Mouse (Mus musculus) midbrain, embryonic 11.5 days (tissue): Measurements from ENCODE around the gene Mrpl54. TPM values are rescaled to one million over a fixed set of nuclear protein-coding genes. Genes with fewer than 3 reads are reported as not detected.

ENCODE experiments used
- ATAC-seq: fragments of 200-750 bp; cut with Nextera tagmentation; 2 replicates; pipeline ENCODE4 v1.8.0; 2017; ENCODE audit warnings: moderate TSS enrichment, moderate library complexity; ENCODE audit not compliant: low FRiP score
- DNase-seq: peaks from one replicate; pipeline ENCODE4 v3.0.0; 2015; ENCODE audit warnings: low spot score; ENCODE audit errors: missing footprints
- H3K27ac ChIP-seq: fragments of 300-500 bp; sonication (generic); 2 replicates; pipeline ENCODE4 v1.5.1; 2014; ENCODE audit warnings: low read depth, low read length
- H3K27me3 ChIP-seq: fragments of 300-500 bp; sonication (generic); 2 replicates; pipeline ENCODE4 v1.6.1; 2014; ENCODE audit warnings: mild to moderate bottlenecking, low read length, moderate library complexity, mixed read lengths; ENCODE audit not compliant: control insufficient read depth, insufficient read depth
- H3K36me3 ChIP-seq: fragments of 300-500 bp; sonication (generic); 2 replicates; pipeline ENCODE4 v1.6.1; 2014; ENCODE audit warnings: mild to moderate bottlenecking, low read length, moderate library complexity, mixed read lengths; ENCODE audit not compliant: control insufficient read depth, insufficient read depth
- H3K4me1 ChIP-seq: fragments of 300-500 bp; sonication (generic); 2 replicates; pipeline ENCODE4 v1.6.1; 2014; ENCODE audit warnings: low read length; ENCODE audit not compliant: control insufficient read depth, insufficient read depth
- H3K4me2 ChIP-seq: fragments of 300-500 bp; sonication (generic); 2 replicates; pipeline ENCODE4 v1.6.1; 2014; ENCODE audit warnings: mild to moderate bottlenecking, moderate library complexity
- H3K4me3 ChIP-seq: fragments of 300-500 bp; sonication (generic); 2 replicates; pipeline ENCODE4 v1.5.1; 2014; ENCODE audit warnings: low read depth, low read length
- H3K9ac ChIP-seq: fragments of 300-500 bp; sonication (generic); 2 replicates; pipeline ENCODE4 v1.6.1; 2014; ENCODE audit warnings: low read length
- H3K9me3 ChIP-seq: fragments of 300-500 bp; sonication (generic); 2 replicates; pipeline ENCODE4 v1.6.1; 2016; ENCODE audit warnings: low read length; ENCODE audit not compliant: control insufficient read depth
- WGBS: fragments of 180-500 bp; shearing (Covaris S2); extraction: QIAGEN DNeasy Blood & Tissue Kit; methylation state at CpG from one replicate; pipeline ENCODE4 v1.1.7; 2014; 5-methylcytosine and 5-hydroxymethylcytosine counted together
- polyA plus RNA-seq: library from polyadenylated mRNA; unstranded; fragments of >200 nt; fragmentation: Nextera tagmentation; extraction: Ambion mirVana; gene quantifications from 2 replicates; pipeline ENCODE4 v1.2.1, GENCODE M21; 2014

The Mrpl54 gene
- polyA plus RNA-seq, 1 experiment from 2014 or later: 205 TPM

- no peak overlapping the region for H3K27ac ChIP-seq
- no peak overlapping the region; the same call in 1 of the 2 replicates for H3K9ac ChIP-seq
- peaks cover 18% of the 10 kb centered on the region for H3K4me1 ChIP-seq
- H3K36me3 ChIP-seq: no peaks in the 10 kb centered on the region
- DNase-seq: no peak
- no peak overlapping the region for H3K4me2 ChIP-seq
- WGBS: 92% methylated on average over 17 of the region's 17 CpGs
- H3K9me3 ChIP-seq: no peaks in the 10 kb centered on the region
- H3K4me3 ChIP-seq: no peak overlapping the region
- ATAC-seq: no peak
- no peaks in the 10 kb centered on the region for H3K27me3 ChIP-seq
Observed at GRCm38 (mm10) chr10:81298369-81299100, 31.8 kb upstream of the Mrpl54 start.

- H3K27me3 ChIP-seq: no peaks in the 10 kb centered on the region
- H3K9me3 ChIP-seq: no peaks in the 10 kb centered on the region
- no peak overlapping the region for H3K9ac ChIP-seq
- no peaks in the 10 kb centered on the region for H3K36me3 ChIP-seq
- no peak overlapping the region for H3K4me2 ChIP-seq
- ATAC-seq: no peak
- no peak overlapping the region for H3K27ac ChIP-seq
- WGBS: 69% methylated on average over 10 of the region's 10 CpGs
- DNase-seq: no peak
- peaks cover 18% of the 10 kb centered on the region for H3K4me1 ChIP-seq
- no peak overlapping the region for H3K4me3 ChIP-seq
Observed at GRCm38 (mm10) chr10:81297845-81298244, 31.1 kb upstream of the Mrpl54 start.

DNA sequence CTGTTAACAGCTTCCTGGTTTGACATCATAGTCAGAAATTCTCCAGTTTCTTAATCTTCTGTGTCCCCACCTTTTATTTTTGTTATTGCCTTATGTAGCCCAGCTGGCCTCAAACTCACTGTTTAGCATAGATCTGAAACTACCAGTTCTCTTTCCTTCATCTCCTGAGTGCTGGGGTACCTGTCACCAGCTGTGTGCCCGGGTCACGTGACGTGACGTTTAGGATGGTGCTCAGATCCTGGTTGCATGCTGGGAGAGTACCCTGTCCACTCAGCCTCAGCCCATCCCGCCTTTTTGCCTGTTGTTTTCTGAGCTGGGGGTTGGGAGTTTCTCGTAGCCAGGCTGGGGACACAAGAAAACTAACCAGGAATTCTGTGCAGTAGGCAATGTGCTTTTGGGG lies 30.5 kb upstream of the Mrpl54 start:
- Histone ChIP-seq H3K4me3 (no peak overlapping the region), H3K4me2 (no peak overlapping the region), H3K4me1 (peaks cover 16% of the 10 kb centered on the region), H3K27ac (no peak overlapping the region), H3K9me3 (no peaks in the 10 kb centered on the region), H3K9ac (no peak overlapping the region), H3K36me3 (no peaks in the 10 kb centered on the region), H3K27me3 (no peaks in the 10 kb centered on the region)
- DNase-seq (no peak), ATAC-seq (no peak)
- WGBS: 85% methylated on average over 6 of the region's 6 CpGs

- no peak for ATAC-seq
- WGBS: 92% methylated on average over 6 of the region's 6 CpGs
- H3K4me2 ChIP-seq: no peak overlapping the region
Observed at GRCm38 (mm10) chr10:81295185-81295584, 28.5 kb upstream of the Mrpl54 start.

GRCm38 (mm10) chr10:81294442-81294841 lies 27.7 kb upstream of the Mrpl54 start:
- peak overlapping the region; percentile 64 for H3K4me2 ChIP-seq
- no peak overlapping the region for H3K27ac ChIP-seq
- WGBS: 77% methylated on average over 8 of the region's 8 CpGs
- H3K4me1 ChIP-seq: peaks cover 11% of the 10 kb centered on the region
- no peaks in the 10 kb centered on the region for H3K36me3 ChIP-seq
- H3K9me3 ChIP-seq: no peaks in the 10 kb centered on the region
- no peak overlapping the region; the same call in 1 of the 2 replicates for H3K9ac ChIP-seq
- DNase-seq (no peak), ATAC-seq (no peak)
- peaks cover 22% of the 10 kb centered on the region for H3K27me3 ChIP-seq
- H3K4me3 ChIP-seq: peak overlapping the region; percentile 89; the same call in 1 of the 2 replicates

More at GRCm38 (mm10) chr10:81295185-81295584, 28.5 kb upstream of the Mrpl54 start:
- H3K9ac ChIP-seq: no peak overlapping the region
- no peaks in the 10 kb centered on the region for H3K9me3 ChIP-seq
- H3K27me3 ChIP-seq: peaks cover 15% of the 10 kb centered on the region
- no peaks in the 10 kb centered on the region for H3K36me3 ChIP-seq
- no peak overlapping the region for H3K27ac ChIP-seq
- peaks cover 11% of the 10 kb centered on the region for H3K4me1 ChIP-seq
- no peak for DNase-seq
- H3K4me3 ChIP-seq: no peak overlapping the region

GRCm38 (mm10) chr10:81293334-81294030 lies 26.7 kb upstream of the Mrpl54 start:
- peak overlapping the region; percentile 88 for H3K9ac ChIP-seq
- no peaks in the 10 kb centered on the region for H3K36me3 ChIP-seq
- no peaks in the 10 kb centered on the region for H3K9me3 ChIP-seq
- peaks cover 11% of the 10 kb centered on the region for H3K4me1 ChIP-seq
- peaks cover 23% of the 10 kb centered on the region for H3K27me3 ChIP-seq
- H3K27ac ChIP-seq: peak overlapping the region; percentile 80
- H3K4me2 ChIP-seq: peak overlapping the region; percentile 64
- ATAC-seq (no peak), DNase-seq (no peak)
- WGBS: 5% methylated on average over 25 of the region's 25 CpGs
- H3K4me3 ChIP-seq: peak overlapping the region; percentile 89

DNA sequence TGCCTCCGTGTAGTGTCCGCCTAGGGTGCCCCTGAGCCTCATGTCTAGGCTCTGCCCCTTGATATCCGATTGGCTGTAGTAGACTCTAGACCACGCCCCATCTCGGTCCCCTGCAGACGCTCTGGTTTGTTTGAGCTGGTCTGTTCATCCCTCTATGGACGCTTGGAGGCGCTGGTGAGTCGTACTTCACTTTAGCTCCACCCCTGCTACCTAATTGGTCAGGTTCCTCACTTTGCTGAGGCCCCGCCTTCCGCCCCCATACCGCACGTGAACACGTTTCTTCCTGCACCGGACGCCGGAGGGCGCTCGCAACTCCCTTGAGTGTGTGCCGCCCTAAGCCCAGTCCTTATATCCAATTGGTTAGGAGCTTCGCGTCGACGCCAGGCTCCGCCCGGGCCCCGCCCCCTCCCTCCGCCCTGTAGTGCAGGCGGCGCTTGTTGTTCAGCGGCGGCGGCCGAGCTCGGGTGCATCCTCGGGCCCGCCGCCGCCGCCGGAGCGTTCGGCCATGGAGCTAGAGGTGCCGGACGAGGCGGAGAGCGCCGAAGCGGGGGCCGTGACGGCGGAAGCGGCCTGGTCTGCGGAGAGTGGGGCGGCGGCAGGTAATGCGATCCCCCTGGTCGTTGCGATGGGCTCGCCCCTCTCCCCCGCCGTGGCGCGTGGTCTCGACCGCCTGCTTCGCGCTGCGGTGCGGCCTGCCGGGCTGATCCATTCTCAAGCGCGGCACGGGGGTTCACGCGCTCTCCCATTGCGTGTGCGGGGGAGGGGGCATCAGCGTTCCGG lies 26.0 kb upstream of the Mrpl54 start, which contains the start of gene Pip5k1c:
Gene Pip5k1c (plus strand): TSS at position 410 of the 780 bp plus-strand sequence.
- under 1% methylated on average over 75 of the region's 80 CpGs for WGBS
- peak within 1 kb of the TSS; percentile 80 for H3K27ac ChIP-seq
- peak; percentile 95 for ATAC-seq

DNA sequence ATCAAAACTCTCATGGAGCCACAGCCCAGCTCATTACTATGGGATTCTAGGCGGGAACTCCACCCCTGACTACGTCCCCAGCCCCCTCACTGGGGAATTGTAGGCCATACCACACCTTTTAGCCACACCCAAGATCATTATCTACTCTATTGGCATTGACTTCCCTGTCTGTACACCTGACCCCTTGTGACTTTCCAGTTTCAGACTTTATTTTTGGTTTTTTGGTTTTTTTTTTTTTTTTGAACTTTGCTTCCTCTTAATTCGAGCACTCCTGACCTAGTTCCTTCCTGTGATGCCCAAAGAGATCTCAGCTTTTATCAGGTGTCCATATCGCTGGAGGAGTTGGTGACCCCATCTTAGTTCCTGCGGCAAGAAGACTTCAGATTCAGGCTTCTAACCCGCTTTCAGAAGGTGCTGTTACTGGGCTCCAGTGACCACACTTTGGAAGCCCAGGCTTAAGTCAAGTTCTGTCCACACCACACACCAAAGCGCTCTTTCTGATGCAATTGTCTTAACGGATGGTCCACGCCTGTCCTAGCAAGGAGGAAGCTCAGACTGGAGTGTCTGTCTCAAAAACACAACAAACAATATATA lies 24.9 kb upstream of the Mrpl54 start, which contains the start of gene Tjp3:
Gene Tjp3 (minus strand): TSS at position 71 of the 594 bp plus-strand sequence.
- DNase-seq (no peak), ATAC-seq (no peak)
- H3K9ac ChIP-seq: no peak within 1 kb of the TSS
- H3K9me3 ChIP-seq: no peaks in the 10 kb centered on the region
- H3K4me1 ChIP-seq: peaks cover 11% of the 10 kb centered on the region
- no peak within 1 kb of the TSS for H3K4me3 ChIP-seq
- H3K27me3 ChIP-seq: peaks cover 23% of the 10 kb centered on the region
- H3K4me2 ChIP-seq: no peak within 1 kb of the TSS
- H3K36me3 ChIP-seq: no peaks in the 10 kb centered on the region
- H3K27ac ChIP-seq: no peak within 1 kb of the TSS
- 79% methylated on average over 9 of the region's 9 CpGs for WGBS

More for the DNA sequence above, 26.0 kb upstream of the Mrpl54 start, which contains the start of gene Pip5k1c:
- DNase-seq: peak; percentile 100
- Histone ChIP-seq H3K27me3 (peaks cover 23% of the 10 kb centered on the region), H3K4me3 (peak within 1 kb of the TSS; percentile 89), H3K4me1 (peaks cover 11% of the 10 kb centered on the region), H3K9ac (peak within 1 kb of the TSS; percentile 88), H3K9me3 (no peaks in the 10 kb centered on the region), H3K36me3 (no peaks in the 10 kb centered on the region), H3K4me2 (peak within 1 kb of the TSS; percentile 64)
